Mouse (Mus musculus): ENCODE data around the gene Gm48551. TPM values are rescaled to one million over a fixed set of nuclear protein-coding genes. Genes with fewer than 3 reads are reported as not detected.

The Gm48551 gene
- polyA plus RNA-seq, 1 experiment: 2.1 TPM

GRCm38 (mm10) chr10:81399798-81400308 lies 15.6 kb downstream of the Gm48551 start:
- H3K4me1 ChIP-seq (ENCODE audit: control insufficient read depth, insufficient read depth, low read length): peaks cover 16% of the 10 kb centered on the region
- H3K36me3 ChIP-seq (ENCODE audit: control insufficient read depth, insufficient read depth, low read length): peaks cover 12% of the 10 kb centered on the region
- WGBS: 86% methylated on average over 18 of the region's 18 CpGs
- no peak for DNase-seq
- H3K4me3 ChIP-seq (ENCODE audit: insufficient read depth, low read depth, low read length): no peak overlapping the region
- H3K27me3 ChIP-seq (replicated peaks; ENCODE audit: control insufficient read depth, insufficient read depth, low read length): no peaks in the 10 kb centered on the region
- no peak overlapping the region for H3K27ac ChIP-seq (ENCODE audit: insufficient read depth, low read depth, low read length)
- TF ChIP-seq POLR2A (IDR thresholded peaks at IDR 0.05; ENCODE audit: low read depth, low read length): no peak

GRCm38 (mm10) chr10:81400371-81401204 lies 16.3 kb downstream of the Gm48551 start:
- H3K4me3 ChIP-seq (ENCODE audit: insufficient read depth, low read depth, low read length): no peak overlapping the region
- peaks cover 12% of the 10 kb centered on the region for H3K36me3 ChIP-seq (ENCODE audit: control insufficient read depth, insufficient read depth, low read length)
- no peak for DNase-seq
- WGBS: 78% methylated on average over 22 of the region's 22 CpGs
- H3K4me1 ChIP-seq (ENCODE audit: control insufficient read depth, insufficient read depth, low read length): peaks cover 18% of the 10 kb centered on the region
- TF ChIP-seq POLR2A (IDR thresholded peaks at IDR 0.05; ENCODE audit: low read depth, low read length): no peak
- TF ChIP-seq CTCF (conservative IDR thresholded peaks at IDR 0.05; ENCODE audit: insufficient read depth, insufficient read length, low read depth, low read length): no peak
- H3K27me3 ChIP-seq (replicated peaks; ENCODE audit: control insufficient read depth, insufficient read depth, low read length): no peaks in the 10 kb centered on the region
- no peak overlapping the region for H3K27ac ChIP-seq (ENCODE audit: insufficient read depth, low read depth, low read length)

GRCm38 (mm10) chr10:81401205-81401520 lies 16.9 kb downstream of the Gm48551 start:
- H3K4me1 ChIP-seq (ENCODE audit: control insufficient read depth, insufficient read depth, low read length): peaks cover 19% of the 10 kb centered on the region
- DNase-seq: no peak
- H3K27ac ChIP-seq (ENCODE audit: insufficient read depth, low read depth, low read length): peak overlapping the region; percentile 36
- H3K36me3 ChIP-seq (ENCODE audit: control insufficient read depth, insufficient read depth, low read length): peaks cover 12% of the 10 kb centered on the region
- WGBS: 39% methylated on average over 10 of the region's 10 CpGs
- no peak for TF ChIP-seq CTCF (conservative IDR thresholded peaks at IDR 0.05; ENCODE audit: insufficient read depth, insufficient read length, low read depth, low read length)
- TF ChIP-seq POLR2A (IDR thresholded peaks at IDR 0.05; ENCODE audit: low read depth, low read length): no peak
- H3K4me3 ChIP-seq (ENCODE audit: insufficient read depth, low read depth, low read length): no peak overlapping the region
- no peaks in the 10 kb centered on the region for H3K27me3 ChIP-seq (replicated peaks; ENCODE audit: control insufficient read depth, insufficient read depth, low read length)

- 17% methylated on average over 18 of the region's 18 CpGs for WGBS
- TF ChIP-seq CTCF (conservative IDR thresholded peaks at IDR 0.05; ENCODE audit: insufficient read depth, insufficient read length, low read depth, low read length) (no peak), POLR2A (IDR thresholded peaks at IDR 0.05; ENCODE audit: low read depth, low read length) (no peak)
- DNase-seq: peak; percentile 88
- peak overlapping the region; percentile 51 for H3K27ac ChIP-seq (ENCODE audit: insufficient read depth, low read depth, low read length)
- no peak overlapping the region for H3K4me3 ChIP-seq (ENCODE audit: insufficient read depth, low read depth, low read length)
- H3K27me3 ChIP-seq (replicated peaks; ENCODE audit: control insufficient read depth, insufficient read depth, low read length): no peaks in the 10 kb centered on the region
- H3K36me3 ChIP-seq (ENCODE audit: control insufficient read depth, insufficient read depth, low read length): peaks cover 12% of the 10 kb centered on the region
- peaks cover 19% of the 10 kb centered on the region for H3K4me1 ChIP-seq (ENCODE audit: control insufficient read depth, insufficient read depth, low read length)
Observed at GRCm38 (mm10) chr10:81401521-81402226, 17.4 kb downstream of the Gm48551 start.

- Histone ChIP-seq H3K27me3 (replicated peaks; ENCODE audit: control insufficient read depth, insufficient read depth, low read length) (no peaks in the 10 kb centered on the region), H3K4me1 (ENCODE audit: control insufficient read depth, insufficient read depth, low read length) (peaks cover 19% of the 10 kb centered on the region), H3K27ac (ENCODE audit: insufficient read depth, low read depth, low read length) (peak overlapping the region; percentile 51), H3K36me3 (ENCODE audit: control insufficient read depth, insufficient read depth, low read length) (peaks cover 12% of the 10 kb centered on the region), H3K4me3 (ENCODE audit: insufficient read depth, low read depth, low read length) (no peak overlapping the region)
- no peak for DNase-seq
- 36% methylated on average over 7 of the region's 7 CpGs for WGBS
- TF ChIP-seq CTCF (conservative IDR thresholded peaks at IDR 0.05; ENCODE audit: insufficient read depth, insufficient read length, low read depth, low read length): no peak
- TF ChIP-seq POLR2A (IDR thresholded peaks at IDR 0.05; ENCODE audit: low read depth, low read length): no peak
Observed at GRCm38 (mm10) chr10:81402227-81402765, 18.0 kb downstream of the Gm48551 start.

GRCm38 (mm10) chr10:81403511-81403910 lies 19.2 kb downstream of the Gm48551 start:
- no peak overlapping the region for H3K27ac ChIP-seq (ENCODE audit: insufficient read depth, low read depth, low read length)

GRCm38 (mm10) chr10:81404082-81404481 lies 19.8 kb downstream of the Gm48551 start:
- peaks cover 30% of the 10 kb centered on the region for H3K4me1 ChIP-seq (ENCODE audit: control insufficient read depth, insufficient read depth, low read length)
- H3K27me3 ChIP-seq (replicated peaks; ENCODE audit: control insufficient read depth, insufficient read depth, low read length): no peaks in the 10 kb centered on the region
- H3K4me3 ChIP-seq (ENCODE audit: insufficient read depth, low read depth, low read length): no peak overlapping the region
- no peak for DNase-seq
- WGBS: 49% methylated on average over 9 of the region's 9 CpGs
- no peak for TF ChIP-seq POLR2A (IDR thresholded peaks at IDR 0.05; ENCODE audit: low read depth, low read length)
- no peak for TF ChIP-seq CTCF (conservative IDR thresholded peaks at IDR 0.05; ENCODE audit: insufficient read depth, insufficient read length, low read depth, low read length)
- H3K27ac ChIP-seq (ENCODE audit: insufficient read depth, low read depth, low read length): 0 out of 2 replicates have a peak overlapping the region, but pooled peaks have one; percentile 13
- peaks cover 12% of the 10 kb centered on the region for H3K36me3 ChIP-seq (ENCODE audit: control insufficient read depth, insufficient read depth, low read length)

More at GRCm38 (mm10) chr10:81403511-81403910, 19.2 kb downstream of the Gm48551 start:
- Histone ChIP-seq H3K27me3 (replicated peaks; ENCODE audit: control insufficient read depth, insufficient read depth, low read length) (no peaks in the 10 kb centered on the region), H3K36me3 (ENCODE audit: control insufficient read depth, insufficient read depth, low read length) (peaks cover 12% of the 10 kb centered on the region), H3K4me3 (ENCODE audit: insufficient read depth, low read depth, low read length) (no peak overlapping the region), H3K4me1 (ENCODE audit: control insufficient read depth, insufficient read depth, low read length) (peaks cover 26% of the 10 kb centered on the region)
- TF ChIP-seq CTCF (conservative IDR thresholded peaks at IDR 0.05; ENCODE audit: insufficient read depth, insufficient read length, low read depth, low read length) (no peak), POLR2A (IDR thresholded peaks at IDR 0.05; ENCODE audit: low read depth, low read length) (no peak)
- no peak for DNase-seq
- WGBS: 83% methylated on average over 10 of the region's 10 CpGs
